Mouse (Mus musculus) thymus, adult 2 months (tissue): ENCODE data around the gene Syde1. TPM values are rescaled to one million over a fixed set of nuclear protein-coding genes. Genes with fewer than 3 reads are reported as not detected.
A peak's percentile ranks its signal among the peaks of the same experiment; 100 is the strongest.
"Not testable (repeated sequence)": the region's sequence is repeated elsewhere in the genome, so short reads cannot be mapped to it uniquely, and the experiment has no call there.

Source experiments
- DNase-seq: peaks from one replicate; pipeline ENCODE4 v3.0.0; 2021
- H3K27ac ChIP-seq: fragments of 200-500 bp; 2 replicates; pipeline ENCODE4 v1.5.1; 2012; ENCODE audit warnings: low read length, control low read depth; ENCODE audit not compliant: control insufficient read depth, insufficient read depth
- H3K27me3 ChIP-seq: fragments of 200-500 bp; 2 replicates; pipeline ENCODE4 v1.6.1; 2012; ENCODE audit warnings: mild to moderate bottlenecking, low read length, moderate library complexity, mixed read lengths; ENCODE audit not compliant: control insufficient read depth, insufficient read depth
- H3K36me3 ChIP-seq: fragments of 200-500 bp; 2 replicates; pipeline ENCODE4 v1.6.1; 2012; ENCODE audit warnings: mild to moderate bottlenecking, low read length, moderate library complexity; ENCODE audit not compliant: control insufficient read depth, insufficient read depth
- H3K4me1 ChIP-seq: fragments of 200-500 bp; replicated peaks from 2 replicates; pipeline ENCODE4 v1.6.1; 2012; ENCODE audit warnings: low read length; ENCODE audit not compliant: control insufficient read depth, insufficient read depth
- H3K4me3 ChIP-seq: fragments of 200-500 bp; 2 replicates; pipeline ENCODE4 v1.5.1; 2012; ENCODE audit warnings: mild to moderate bottlenecking, low read length, control low read depth, moderate library complexity; ENCODE audit not compliant: control insufficient read depth, insufficient read depth
- CTCF ChIP-seq: fragments of 200-500 bp; IDR thresholded peaks from 2 replicates; pipeline ENCODE4 v1.5.1; 2012; ENCODE audit warnings: mild to moderate bottlenecking, control low read depth, low read length, moderate library complexity, borderline replicate concordance; ENCODE audit not compliant: control insufficient read depth, poor library complexity, insufficient read depth; ENCODE audit errors: extremely low read depth
- POLR2A ChIP-seq: fragments of 200-500 bp; IDR thresholded peaks from 2 replicates; pipeline ENCODE4 v1.6.1; 2012; ENCODE audit warnings: mild to moderate bottlenecking, low read length, control low read depth, moderate library complexity; ENCODE audit not compliant: control insufficient read depth, poor library complexity, insufficient read depth; ENCODE audit errors: extremely low read depth
- WGBS: fragments of 180-500 bp; shearing (Covaris S2); methylation state at CpG from one replicate; pipeline ENCODE4 v1.1.7; 2018; 5-methylcytosine and 5-hydroxymethylcytosine counted together
- polyA plus RNA-seq: library from polyadenylated mRNA; depleted of rRNA; stranded (reverse); fragments of >200 nt; gene quantifications from 2 replicates; pipeline ENCODE4 v1.2.3, GENCODE M21; 2012; rRNA removed

The Syde1 gene
- polyA plus RNA-seq: 12.2 and 12.3 TPM in 2 replicates

DNA sequence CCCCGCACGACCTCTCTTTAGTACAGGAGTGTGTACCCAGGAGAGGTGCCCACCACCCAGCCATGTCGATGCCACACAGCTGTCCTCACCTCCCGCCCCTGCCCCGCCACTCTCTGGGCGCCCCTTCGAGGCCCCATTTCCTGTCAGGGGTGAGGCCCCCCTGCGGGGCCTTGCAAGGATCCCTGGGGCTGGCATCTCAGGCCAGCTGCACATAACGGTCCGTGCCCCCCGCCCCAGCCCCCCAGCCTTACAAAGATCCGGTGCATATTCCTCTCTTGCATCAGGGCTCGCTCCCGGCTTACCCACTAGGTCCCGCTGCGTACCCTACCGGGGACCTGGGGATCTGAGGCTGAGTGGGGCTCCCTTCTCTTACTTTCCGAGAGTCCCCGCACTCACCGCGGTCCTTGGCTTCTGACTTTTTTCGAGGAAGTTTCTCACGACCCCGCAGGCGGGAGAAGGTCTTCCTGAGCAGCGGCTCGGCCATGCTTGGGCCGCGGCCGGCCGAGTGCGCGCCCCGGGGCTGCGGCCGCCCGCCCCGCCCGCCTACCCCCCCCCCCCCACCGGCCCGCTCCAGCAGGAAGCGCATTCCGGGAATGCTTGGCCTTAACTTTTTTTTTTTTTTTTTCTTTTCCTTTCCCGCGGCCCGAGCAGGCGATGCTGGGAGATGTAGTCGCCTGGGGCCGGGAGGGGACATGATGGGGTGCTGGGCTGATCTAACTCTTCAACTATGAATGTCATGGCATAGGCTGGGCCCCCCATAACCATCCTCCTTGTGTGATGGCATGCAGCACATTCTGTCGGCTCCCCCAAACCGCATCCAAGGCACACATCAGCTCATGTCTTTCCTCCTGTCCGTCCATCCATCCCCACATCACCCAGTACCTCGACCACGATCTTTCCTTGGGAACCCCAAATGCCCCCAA, at the start of gene Syde1:
TSS of gene Syde1 (minus strand) at position 559 of the 923 bp plus-strand sequence.
- H3K27me3 ChIP-seq: no peaks in the 10 kb centered on the region
- H3K4me3 ChIP-seq: peak within 1 kb of the TSS; percentile 53
- peak; percentile 87 for DNase-seq
- TF ChIP-seq CTCF (peak; percentile 18; the same call in 1 of the 2 replicates), POLR2A (peak; percentile 70)
- 3% methylated on average over 43 of the region's 54 CpGs for WGBS
- H3K36me3 ChIP-seq: no peaks in the 10 kb centered on the region
- peak within 1 kb of the TSS; percentile 94 for H3K27ac ChIP-seq
- peaks cover 61% of the 10 kb centered on the region for H3K4me1 ChIP-seq

DNA sequence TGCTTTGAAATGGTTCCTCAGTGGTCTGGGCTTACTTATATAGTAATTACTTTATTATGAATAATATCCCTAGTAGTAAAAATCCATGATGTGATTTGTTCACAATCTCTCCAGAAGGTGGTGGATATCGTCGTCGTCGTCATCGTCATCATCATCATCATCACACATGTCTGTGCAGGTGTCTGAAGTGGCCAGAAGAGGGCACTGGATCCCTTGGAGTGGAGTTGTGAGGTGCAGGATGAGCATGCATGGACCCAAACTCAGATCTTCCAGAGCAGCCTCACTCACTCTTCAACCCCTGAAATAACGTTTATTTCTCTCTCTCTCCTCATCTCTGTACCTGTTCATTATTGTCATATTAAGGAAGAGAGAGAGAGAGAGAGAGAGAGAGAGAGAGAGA, 40.5 kb upstream of the Syde1 start:
- DNase-seq: peak; percentile 23
- TF ChIP-seq POLR2A (no peak), CTCF (no peak)
- Histone ChIP-seq H3K27ac (no peak overlapping the region), H3K27me3 (no peaks in the 10 kb centered on the region), H3K4me3 (no peak overlapping the region), H3K36me3 (no peaks in the 10 kb centered on the region), H3K4me1 (no peaks in the 10 kb centered on the region)
- 13% methylated on average over 6 of the region's 6 CpGs for WGBS

DNA sequence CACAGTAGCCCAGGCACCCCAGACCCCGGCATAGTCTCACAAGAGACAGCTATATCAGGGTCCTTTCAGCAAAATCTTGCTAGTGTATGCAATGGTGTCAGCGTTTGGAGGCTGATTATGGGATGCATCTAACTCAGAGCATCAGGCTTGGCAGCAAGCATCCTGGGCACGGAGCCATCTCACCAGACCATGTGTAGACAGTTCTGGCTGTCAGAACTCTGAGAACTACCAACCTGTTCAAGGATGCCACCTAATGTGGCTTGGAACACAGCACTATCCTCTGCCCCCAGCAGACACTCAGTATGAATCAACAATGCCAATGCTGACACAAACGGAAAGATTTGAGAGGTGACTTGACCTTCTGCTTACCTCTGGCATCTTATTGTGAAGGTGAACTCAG, 38.4 kb upstream of the Syde1 start:
- no peaks in the 10 kb centered on the region for H3K27me3 ChIP-seq
- WGBS: 82% methylated on average over 4 of the region's 4 CpGs
- H3K4me1 ChIP-seq: no peaks in the 10 kb centered on the region
- no peaks in the 10 kb centered on the region for H3K36me3 ChIP-seq
- no peak for DNase-seq
- TF ChIP-seq CTCF (no peak), POLR2A (no peak)
- no peak overlapping the region for H3K27ac ChIP-seq
- no peak overlapping the region for H3K4me3 ChIP-seq

DNA sequence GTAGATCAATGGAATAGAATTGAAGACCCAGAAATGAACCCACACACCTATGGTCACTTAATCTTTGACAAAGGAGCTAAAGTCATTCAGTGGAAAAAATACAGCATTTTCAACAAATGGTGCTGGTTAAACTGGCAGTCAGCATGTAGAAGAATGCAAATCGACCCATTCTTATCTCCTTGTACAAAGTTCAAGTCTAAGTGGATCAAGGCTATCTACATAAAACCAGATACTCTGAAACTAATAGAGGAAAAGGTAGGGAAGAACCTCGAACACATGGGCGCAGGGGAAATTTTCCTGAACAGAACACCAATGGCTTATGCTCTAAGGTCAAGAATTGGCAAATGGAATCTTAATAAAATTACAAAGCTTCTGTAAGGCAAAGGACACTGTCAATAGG, 31.4 kb upstream of the Syde1 start:
- H3K4me3 ChIP-seq, H3K27ac ChIP-seq, H3K36me3 ChIP-seq, H3K27me3 ChIP-seq, DNase-seq, H3K4me1 ChIP-seq: not testable (repeated sequence)
- 86% methylated on average over 3 of the region's 3 CpGs for WGBS

DNA sequence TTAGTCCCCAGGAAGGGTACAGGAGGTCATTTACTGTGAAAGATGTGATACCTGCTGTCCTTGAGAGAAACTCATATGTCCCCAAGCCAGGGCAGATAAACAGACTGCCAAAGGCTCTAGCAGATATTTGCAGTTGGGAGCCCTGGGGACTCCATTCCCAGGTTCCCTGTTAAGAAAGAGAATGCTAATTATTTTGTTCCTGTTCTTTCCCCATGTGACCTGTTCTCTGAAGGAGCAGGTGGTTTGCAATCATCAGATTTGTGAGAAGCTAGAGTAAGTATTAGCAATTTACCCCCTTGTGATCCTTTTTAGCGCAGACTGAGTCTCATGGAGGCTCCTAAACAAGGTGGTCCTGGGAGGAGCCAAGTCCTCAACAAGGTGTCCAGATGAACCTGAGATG, 26.2 kb upstream of the Syde1 start, which contains the start of gene Olfr1357:
TSS of gene Olfr1357 (minus strand) at position 101 of the 400 bp plus-strand sequence.
- no peaks in the 10 kb centered on the region for H3K4me1 ChIP-seq
- TF ChIP-seq POLR2A (no peak), CTCF (no peak)
- H3K27ac ChIP-seq: no peak within 1 kb of the TSS
- no peak within 1 kb of the TSS for H3K4me3 ChIP-seq
- WGBS: 97% methylated on average over 1 of the region's 1 CpGs
- no peak for DNase-seq
- no peaks in the 10 kb centered on the region for H3K27me3 ChIP-seq
- H3K36me3 ChIP-seq: no peaks in the 10 kb centered on the region

DNA sequence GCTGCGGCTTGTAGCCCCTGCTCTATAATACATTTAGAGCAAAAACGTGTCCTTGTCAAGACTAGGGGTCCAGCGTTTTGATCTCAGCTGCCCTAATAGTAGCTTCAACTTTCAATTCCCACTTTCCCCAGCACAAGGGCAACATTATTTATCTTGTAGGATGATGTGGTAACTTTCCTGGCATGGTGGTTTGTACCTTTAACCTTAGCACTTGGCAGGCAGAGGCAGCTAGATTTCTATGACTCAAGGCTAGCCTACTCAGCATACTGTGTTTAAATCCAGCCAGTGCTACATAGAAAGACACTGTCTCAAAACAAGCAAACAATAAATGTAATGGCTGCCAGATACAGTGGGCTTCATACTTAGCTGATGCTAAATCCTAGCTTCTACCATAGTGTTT, 15.8 kb upstream of the Syde1 start:
- no peak overlapping the region for H3K4me3 ChIP-seq
- no peaks in the 10 kb centered on the region; the same call in 1 of the 2 replicates for H3K4me1 ChIP-seq
- no peaks in the 10 kb centered on the region for H3K27me3 ChIP-seq

DNA sequence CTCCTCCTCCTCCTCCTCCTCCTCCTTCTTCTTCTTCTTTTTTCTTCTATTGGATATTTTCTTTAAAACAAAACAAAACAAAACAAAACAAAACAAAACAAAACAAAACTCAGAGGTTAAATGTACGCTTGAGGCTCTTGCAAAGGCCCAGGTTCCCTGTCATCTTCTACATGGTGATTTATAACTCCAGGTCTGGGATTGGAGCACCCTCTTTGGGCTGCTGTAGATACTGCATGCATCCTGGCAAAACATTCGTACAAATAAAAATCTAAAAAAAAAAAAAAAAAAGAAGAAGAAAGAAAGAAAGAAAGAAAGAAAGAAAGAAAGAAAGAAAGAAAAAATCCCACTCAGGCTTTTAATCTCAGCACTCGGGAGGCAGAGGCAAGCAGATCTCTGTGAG, 13.3 kb upstream of the Syde1 start:
- WGBS: 32% methylated on average over 3 of the region's 3 CpGs
- no peaks in the 10 kb centered on the region for H3K36me3 ChIP-seq
- H3K27me3 ChIP-seq: no peaks in the 10 kb centered on the region
- DNase-seq: peak; percentile 74
- H3K4me3 ChIP-seq: no peak overlapping the region
- TF ChIP-seq CTCF (no peak), POLR2A (no peak)
- H3K27ac ChIP-seq: no peak overlapping the region
- H3K4me1 ChIP-seq: no peaks in the 10 kb centered on the region; the same call in 1 of the 2 replicates

More for the DNA sequence above, 15.8 kb upstream of the Syde1 start:
- TF ChIP-seq CTCF (no peak), POLR2A (no peak)
- Histone ChIP-seq H3K36me3 (no peaks in the 10 kb centered on the region), H3K27ac (no peak overlapping the region)
- no peak for DNase-seq
- 85% methylated on average over 3 of the region's 3 CpGs for WGBS
